Mouse (Mus musculus) gastrocnemius, postnatal 36 days (tissue): ENCODE results near the gene Olfr168. TPM values are rescaled to one million over a fixed set of nuclear protein-coding genes. Genes with fewer than 3 reads are reported as not detected.
"Not testable (repeated sequence)": the region's sequence is repeated elsewhere in the genome, so short reads cannot be mapped to it uniquely, and the experiment has no call there.

Source experiments
- DNase-seq, 2 experiments: peaks; one replicate each; pipeline ENCODE4 v3.0.0; 2022
- intact Hi-C: fragments of 180-260 bp; cut with DNase I; formaldehyde crosslinking; loops from one replicate; pipeline ENCODE4 v1.15.1; 2025
- long read RNA-seq, 2 experiments: library from polyadenylated mRNA; stranded (forward); transcript quantifications; one replicate each; pipeline ENCODE4 v2.0.0; 2021
- total RNA-seq, 2 experiments: library from RNA; stranded (reverse); gene quantifications; 2 replicates each; pipeline ENCODE4 v1.2.3; 2021

The Olfr168 gene
- not detected for total RNA-seq
- long read RNA-seq, experiment 1, result 0 reads
- long read RNA-seq, experiment 2, result 0 reads

- no peak for DNase-seq
- intact Hi-C loops, result no loop called here
These were observed at the start of gene Olfr168 for GRCm38 (mm10) chr16:19535455-19535854. Gene Olfr168, minus strand, starts transcription at chr16:19535555.

- DNase-seq, intact Hi-C loops: not testable (repeated sequence)
These were observed 36.4 kb upstream of the Olfr168 start, which contains the start of gene Olfr169 for GRCm38 (mm10) chr16:19571709-19572108. Gene Olfr169, minus strand, starts transcription at chr16:19571809.

GRCm38 (mm10) chr16:19553429-19553828 is 18.1 kb upstream of the Olfr168 start:
- DNase-seq, intact Hi-C loops: not testable (repeated sequence)

GRCm38 (mm10) chr16:19552246-19552645 is 16.9 kb upstream of the Olfr168 start:
- DNase-seq, intact Hi-C loops: not testable (repeated sequence)

- no peak for DNase-seq
- intact Hi-C loops, result no loop called here
These were observed 13.2 kb downstream of the Olfr168 start, which contains the start of gene Olfr167 for GRCm38 (mm10) chr16:19522166-19522565. Gene Olfr167, minus strand, starts transcription at chr16:19522266.

GRCm38 (mm10) chr16:19483394-19483793 is 52.0 kb downstream of the Olfr168 start, which contains the start of gene Olfr166:
Gene Olfr166, plus strand, starts transcription at chr16:19483694.
- intact Hi-C loops, result no loop called here
- no peak for DNase-seq

Other genes starting within 250 kb of the Olfr168 start
- gene Olfr164, start 221.5 kb downstream of the Olfr168 start, total RNA-seq, result not detected
- not detected for gene Olfr165, start 112.4 kb downstream of the Olfr168 start, total RNA-seq
- not detected for gene Olfr166, start 51.9 kb downstream of the Olfr168 start, total RNA-seq
- gene Olfr167, start 13.3 kb downstream of the Olfr168 start, total RNA-seq, result not detected
- gene Olfr169, start 36.3 kb upstream of the Olfr168 start, total RNA-seq, result not detected
- not detected for gene Olfr170, start 76.3 kb upstream of the Olfr168 start, total RNA-seq
- not detected for gene Olfr171, start 94.4 kb upstream of the Olfr168 start, total RNA-seq
- not detected for gene Lamp3, start 170.8 kb upstream of the Olfr168 start, total RNA-seq
- under 1 TPM; 0.10 to 0.57 TPM for gene B3gnt5, start 224.7 kb upstream of the Olfr168 start, total RNA-seq